Mouse (Mus musculus): ENCODE results near the gene Metap2. TPM values are rescaled to one million over a fixed set of nuclear protein-coding genes. Genes with fewer than 3 reads are reported as not detected.

Gene Metap2
- 9.5 and 9.8 TPM in 2 replicates for polyA plus RNA-seq (2012; rRNA removed)

GRCm38 (mm10) chr10:93897043-93897646, at the start of gene Metap2:
Metap2 (minus strand) TSS chr10:93897093.

GRCm38 (mm10) chr10:93830931-93831729, 65.8 kb downstream of the Metap2 start, which contains the start of gene Usp44:
Usp44 (plus strand) TSS chr10:93831555.

Other genes starting within 250 kb of the Metap2 start
- not detected in 2 replicates for gene Usp44, start 65.5 kb downstream of the Metap2 start, polyA plus RNA-seq (2012; rRNA removed)
- 3.6 and 4.1 TPM in 2 replicates for gene Vezt, start 138.7 kb upstream of the Metap2 start, polyA plus RNA-seq (2012; rRNA removed)
- 0.68 and 0.91 TPM in 2 replicates for gene Fgd6, start 138.9 kb upstream of the Metap2 start, polyA plus RNA-seq (2012; rRNA removed)